Mouse (Mus musculus): Measurements from ENCODE around the gene Tnr. TPM values are rescaled to one million over a fixed set of nuclear protein-coding genes. Genes with fewer than 3 reads are reported as not detected.

Gene Tnr
- polyA plus RNA-seq, 1 experiment from 2014 or later = 0.69 TPM

DNA sequence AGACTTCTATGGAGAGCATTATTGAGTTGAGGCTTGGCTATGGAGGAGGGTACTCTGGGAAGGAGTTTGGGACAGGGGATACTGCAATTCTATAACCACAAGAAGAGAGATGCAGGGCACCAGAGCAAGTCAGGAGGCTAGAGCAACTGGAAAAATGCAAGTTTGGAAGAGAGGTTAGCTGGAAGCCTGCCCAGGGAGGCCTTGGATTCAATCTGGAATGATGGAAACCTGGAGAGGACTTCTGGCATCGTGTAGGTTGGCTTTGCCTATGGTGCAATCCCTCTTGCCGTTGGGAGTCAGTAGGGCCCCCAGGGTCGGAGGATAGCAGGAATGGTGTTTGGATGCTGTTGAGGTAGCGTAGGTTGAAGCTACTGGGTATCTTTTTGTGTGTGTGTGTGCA is 90.0 kb downstream of the Tnr start:
- Histone ChIP-seq H3K27me3 (replicated peaks) (no peaks in the 10 kb centered on the region), H3K4me2 (no peak overlapping the region), H3K27ac (no peak overlapping the region), H3K4me1 (no peaks in the 10 kb centered on the region), H3K36me3 (no peaks in the 10 kb centered on the region), H3K4me3 (replicated peaks) (no peak overlapping the region), H3K9me3 (no peaks in the 10 kb centered on the region), H3K9ac (no peak overlapping the region)
- whole genome bisulfite sequencing = 76% methylated on average over 4 of the region's 4 CpGs
- ATAC-seq (ENCODE audit: insufficient read depth, low FRiP score, low read depth) = no peak

DNA sequence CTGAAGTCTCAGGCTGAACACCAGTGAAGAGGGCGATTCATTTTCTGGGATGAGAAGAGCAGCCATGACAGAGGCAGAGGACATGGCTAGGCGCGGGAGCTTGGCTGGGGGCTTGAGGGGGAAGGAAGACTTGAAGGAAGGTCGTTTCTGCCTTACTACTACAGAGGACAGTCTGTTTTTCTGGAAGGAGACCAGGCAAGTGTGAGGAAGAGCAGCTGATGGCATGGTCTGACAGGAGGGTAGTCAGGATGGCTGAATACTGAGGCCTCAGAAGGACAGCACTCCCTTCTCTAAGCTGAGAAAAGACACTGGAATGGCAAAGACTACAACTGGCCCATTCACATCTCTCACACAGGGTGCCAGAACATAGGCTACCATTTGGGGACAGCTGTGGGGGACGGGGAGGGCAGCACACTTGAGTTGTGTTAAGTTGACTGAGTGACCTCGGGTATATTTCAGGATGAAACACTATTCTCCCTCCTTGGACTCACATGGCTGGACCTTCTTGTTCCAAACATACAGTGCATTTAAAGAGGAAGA is 90.6 kb downstream of the Tnr start:
- Histone ChIP-seq H3K9me3 (no peaks in the 10 kb centered on the region), H3K27me3 (replicated peaks) (no peaks in the 10 kb centered on the region), H3K4me3 (replicated peaks) (no peak overlapping the region), H3K27ac (no peak overlapping the region), H3K36me3 (no peaks in the 10 kb centered on the region), H3K4me1 (no peaks in the 10 kb centered on the region), H3K4me2 (no peak overlapping the region), H3K9ac (no peak overlapping the region)
- WGBS = 72% methylated on average over 6 of the region's 6 CpGs
- no peak for ATAC-seq (ENCODE audit: insufficient read depth, low FRiP score, low read depth)

DNA sequence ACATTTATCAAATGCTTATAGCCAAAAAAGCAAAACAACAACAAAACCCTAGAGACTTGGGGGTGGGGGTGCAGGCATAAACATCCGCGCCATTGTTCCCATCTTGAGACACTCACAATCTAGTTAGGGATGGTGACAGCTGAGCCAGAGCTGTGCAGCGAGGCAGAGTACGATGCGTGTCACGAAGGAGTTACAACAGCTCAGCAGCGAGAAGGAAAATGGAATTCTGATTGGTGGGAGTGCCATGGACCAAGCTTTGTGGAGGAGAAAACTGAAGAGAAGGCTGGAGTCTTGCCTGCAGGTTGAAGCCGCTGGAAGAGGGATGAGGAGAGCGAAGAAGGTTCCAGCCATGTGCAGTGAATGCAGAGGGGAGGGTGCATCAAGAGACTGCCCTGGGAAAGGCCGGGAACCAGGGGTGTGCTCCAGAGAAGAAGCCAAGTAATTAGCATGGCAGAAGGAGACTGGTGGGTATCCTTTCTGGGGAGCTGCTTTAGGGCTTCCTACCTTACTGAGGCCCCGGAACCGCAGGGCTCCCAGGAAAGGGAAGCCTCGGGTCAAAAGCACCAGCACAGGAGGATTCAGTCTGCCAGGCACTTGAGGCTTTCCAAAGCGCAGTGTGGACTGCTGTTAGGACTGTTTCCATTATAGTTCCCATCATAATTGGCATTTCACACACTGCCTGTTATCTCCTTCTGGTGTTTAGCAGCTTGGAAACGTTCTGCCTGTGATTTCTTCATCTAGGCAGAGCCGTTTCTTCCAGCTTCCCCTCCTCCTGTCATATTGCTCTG is 91.3 kb downstream of the Tnr start:
- 62% methylated on average over 16 of the region's 16 CpGs for WGBS
- no peaks in the 10 kb centered on the region for H3K27me3 ChIP-seq (replicated peaks)

DNA sequence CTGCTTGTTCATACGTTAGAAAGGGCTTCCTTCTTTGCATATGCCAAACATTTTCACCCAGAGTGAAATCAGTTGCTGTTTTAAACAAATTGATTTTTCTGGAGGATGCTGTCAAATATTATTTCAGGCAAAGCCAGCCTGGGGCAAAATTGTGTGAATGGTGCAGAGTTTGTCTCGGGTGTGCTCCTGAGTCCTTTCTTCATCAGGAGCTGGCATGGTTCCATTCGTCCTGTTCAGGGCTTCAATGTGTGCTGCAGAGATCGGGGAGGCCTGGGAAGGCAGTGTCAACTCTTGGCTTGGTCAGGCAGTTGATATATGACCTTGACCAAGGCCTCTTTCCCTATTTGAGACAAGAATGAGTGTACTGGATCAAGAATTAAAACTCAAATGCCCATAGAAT is 92.1 kb downstream of the Tnr start:
- WGBS = 56% methylated on average over 4 of the region's 4 CpGs
- no peak overlapping the region for H3K27ac ChIP-seq
- ATAC-seq (ENCODE audit: insufficient read depth, low FRiP score, low read depth) = no peak

More for the DNA sequence above, 91.3 kb downstream of the Tnr start:
- no peak overlapping the region for H3K27ac ChIP-seq
- ATAC-seq (ENCODE audit: insufficient read depth, low FRiP score, low read depth) = no peak
- H3K4me2 ChIP-seq = no peak overlapping the region
- no peak overlapping the region for H3K4me3 ChIP-seq (replicated peaks)
- no peak overlapping the region for H3K9ac ChIP-seq
- H3K4me1 ChIP-seq = no peaks in the 10 kb centered on the region
- no peaks in the 10 kb centered on the region for H3K36me3 ChIP-seq
- no peaks in the 10 kb centered on the region for H3K9me3 ChIP-seq

DNA sequence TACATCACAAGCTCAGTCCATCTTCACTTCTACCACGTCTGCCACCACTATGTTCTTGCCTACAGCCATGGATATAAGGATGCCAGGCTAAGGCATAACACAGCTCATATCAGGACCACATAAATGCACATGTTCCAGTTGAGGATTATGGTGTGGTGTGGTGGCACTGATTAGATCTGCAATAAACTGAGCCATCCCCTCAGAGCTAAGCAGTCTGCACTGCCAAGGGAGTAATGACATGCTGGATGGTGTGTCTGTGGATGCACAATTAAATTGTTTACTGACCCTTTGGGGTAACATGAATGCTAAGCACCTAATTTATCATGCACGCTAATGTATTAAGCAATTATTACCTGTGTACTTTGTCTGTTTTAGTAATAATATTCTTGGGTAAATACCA is 95.6 kb downstream of the Tnr start:
- H3K4me1 ChIP-seq = no peaks in the 10 kb centered on the region
- no peaks in the 10 kb centered on the region for H3K27me3 ChIP-seq (replicated peaks)
- WGBS = 80% methylated on average over 2 of the region's 2 CpGs
- H3K4me3 ChIP-seq (replicated peaks) = no peak overlapping the region
- no peak overlapping the region for H3K27ac ChIP-seq
- no peaks in the 10 kb centered on the region for H3K9me3 ChIP-seq
- no peak for ATAC-seq (ENCODE audit: insufficient read depth, low FRiP score, low read depth)
- no peaks in the 10 kb centered on the region for H3K36me3 ChIP-seq
- no peak overlapping the region for H3K4me2 ChIP-seq
- H3K9ac ChIP-seq = no peak overlapping the region

More for the DNA sequence above, 92.1 kb downstream of the Tnr start:
- Histone ChIP-seq H3K9me3 (no peaks in the 10 kb centered on the region), H3K27me3 (replicated peaks) (no peaks in the 10 kb centered on the region), H3K4me1 (no peaks in the 10 kb centered on the region), H3K9ac (no peak overlapping the region), H3K36me3 (no peaks in the 10 kb centered on the region), H3K4me3 (replicated peaks) (no peak overlapping the region), H3K4me2 (no peak overlapping the region)

DNA sequence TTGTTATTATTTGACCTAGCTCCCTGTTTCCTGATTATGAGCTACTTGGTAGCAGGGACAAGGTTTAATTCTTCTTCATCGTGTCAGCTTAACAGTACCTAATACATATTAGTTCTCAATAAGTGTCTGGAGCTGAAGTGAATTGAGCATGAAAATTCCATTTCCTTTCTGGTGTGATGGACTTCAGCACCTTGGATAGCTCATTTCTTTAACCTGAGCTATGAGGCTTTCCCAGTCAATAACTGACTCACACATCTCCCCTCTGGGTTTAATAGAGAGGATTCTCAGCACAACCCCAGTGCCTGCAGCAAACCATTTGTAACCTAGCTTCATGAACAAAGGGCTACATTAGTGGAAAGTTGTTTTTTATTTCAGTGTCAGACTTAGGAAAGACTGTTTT is 97.8 kb downstream of the Tnr start:
- H3K27ac ChIP-seq = no peak overlapping the region
- no peak overlapping the region for H3K4me3 ChIP-seq (replicated peaks)
- no peak overlapping the region for H3K4me2 ChIP-seq
- no peaks in the 10 kb centered on the region for H3K4me1 ChIP-seq
- no peaks in the 10 kb centered on the region for H3K9me3 ChIP-seq
- H3K36me3 ChIP-seq = no peaks in the 10 kb centered on the region
- no peak for ATAC-seq (ENCODE audit: insufficient read depth, low FRiP score, low read depth)
- WGBS = 37% methylated on average over 1 of the region's 1 CpGs
- H3K9ac ChIP-seq = no peak overlapping the region
- no peaks in the 10 kb centered on the region for H3K27me3 ChIP-seq (replicated peaks)

DNA sequence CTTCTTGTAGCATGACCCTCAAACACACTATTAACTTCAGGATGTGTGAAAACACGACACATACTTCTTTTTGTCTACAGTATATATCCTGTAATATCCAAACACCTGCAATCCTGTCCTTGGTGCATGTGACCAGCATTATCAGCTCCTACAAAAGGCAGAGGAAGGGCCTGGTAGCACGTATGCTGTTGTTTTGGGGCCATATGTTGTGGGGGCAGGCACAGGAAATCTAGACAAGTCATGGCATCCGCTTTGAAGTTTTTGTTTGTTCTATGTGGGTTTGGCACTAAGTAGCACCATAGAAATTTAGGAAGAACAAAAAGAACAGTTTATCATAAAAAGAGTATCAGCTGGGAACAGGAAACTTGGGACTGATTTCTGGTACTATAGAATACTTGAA is 105.5 kb downstream of the Tnr start:
- H3K36me3 ChIP-seq = no peaks in the 10 kb centered on the region
- H3K9ac ChIP-seq = no peak overlapping the region
- no peak overlapping the region for H3K4me2 ChIP-seq
- no peak overlapping the region for H3K27ac ChIP-seq
- H3K27me3 ChIP-seq (replicated peaks) = no peaks in the 10 kb centered on the region
- WGBS = 78% methylated on average over 3 of the region's 3 CpGs
- H3K4me1 ChIP-seq = no peaks in the 10 kb centered on the region
- no peak overlapping the region for H3K4me3 ChIP-seq (replicated peaks)
- H3K9me3 ChIP-seq = no peaks in the 10 kb centered on the region
- no peak for ATAC-seq (ENCODE audit: insufficient read depth, low FRiP score, low read depth)

GRCm38 (mm10) chr1:159629822-159630589 is 106.4 kb downstream of the Tnr start:
- no peak overlapping the region for H3K9ac ChIP-seq
- H3K9me3 ChIP-seq = no peaks in the 10 kb centered on the region
- no peaks in the 10 kb centered on the region for H3K4me1 ChIP-seq
- no peaks in the 10 kb centered on the region for H3K36me3 ChIP-seq
- no peak overlapping the region for H3K4me3 ChIP-seq (replicated peaks)
- ATAC-seq (ENCODE audit: insufficient read depth, low FRiP score, low read depth) = no peak
- no peak overlapping the region for H3K4me2 ChIP-seq
- WGBS = 75% methylated on average over 5 of the region's 5 CpGs
- no peaks in the 10 kb centered on the region for H3K27me3 ChIP-seq (replicated peaks)
- H3K27ac ChIP-seq = no peak overlapping the region

GRCm38 (mm10) chr1:159632558-159632957 is 109.0 kb downstream of the Tnr start:
- H3K36me3 ChIP-seq = no peaks in the 10 kb centered on the region
- no peak overlapping the region for H3K27ac ChIP-seq
- H3K4me1 ChIP-seq = no peaks in the 10 kb centered on the region
- WGBS = 65% methylated on average over 3 of the region's 3 CpGs
- H3K9ac ChIP-seq = no peak overlapping the region
- no peak for ATAC-seq (ENCODE audit: insufficient read depth, low FRiP score, low read depth)
- no peak overlapping the region for H3K4me2 ChIP-seq
- no peaks in the 10 kb centered on the region for H3K27me3 ChIP-seq (replicated peaks)
- no peaks in the 10 kb centered on the region for H3K9me3 ChIP-seq
- H3K4me3 ChIP-seq (replicated peaks) = no peak overlapping the region

GRCm38 (mm10) chr1:159639408-159639807 is 115.8 kb downstream of the Tnr start:
- no peaks in the 10 kb centered on the region for H3K9me3 ChIP-seq
- no peaks in the 10 kb centered on the region for H3K36me3 ChIP-seq
- no peak overlapping the region for H3K9ac ChIP-seq
- H3K27me3 ChIP-seq (replicated peaks) = no peaks in the 10 kb centered on the region
- ATAC-seq (ENCODE audit: insufficient read depth, low FRiP score, low read depth) = no peak
- H3K4me2 ChIP-seq = no peak overlapping the region
- no peaks in the 10 kb centered on the region for H3K4me1 ChIP-seq
- H3K4me3 ChIP-seq (replicated peaks) = no peak overlapping the region
- no peak overlapping the region for H3K27ac ChIP-seq
- WGBS = 88% methylated on average over 4 of the region's 4 CpGs

DNA sequence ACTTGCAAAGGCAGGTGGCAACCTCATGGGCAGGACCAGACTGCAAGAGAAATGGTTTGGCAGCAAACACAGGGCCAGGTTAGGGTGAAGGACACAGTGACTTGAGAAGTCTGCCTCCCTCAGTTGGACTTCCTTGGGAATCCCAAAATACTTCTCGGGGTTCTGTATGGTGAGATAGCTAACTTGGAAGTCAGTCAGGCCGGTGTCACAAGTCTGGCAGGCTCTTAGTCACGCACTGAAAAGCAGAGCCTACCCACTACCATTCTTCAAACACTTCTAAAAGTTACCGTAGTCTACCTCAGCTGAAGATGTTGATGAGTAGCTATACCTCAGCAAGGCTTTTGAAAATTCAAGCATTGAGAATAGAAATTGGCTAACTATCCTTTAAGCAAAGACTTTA is 122.2 kb downstream of the Tnr start:
- no peak overlapping the region for H3K4me2 ChIP-seq
- ATAC-seq (ENCODE audit: insufficient read depth, low FRiP score, low read depth) = no peak
- no peaks in the 10 kb centered on the region for H3K9me3 ChIP-seq
- H3K9ac ChIP-seq = no peak overlapping the region
- H3K4me1 ChIP-seq = no peaks in the 10 kb centered on the region
- H3K27ac ChIP-seq = no peak overlapping the region
- H3K4me3 ChIP-seq (replicated peaks) = no peak overlapping the region
- 78% methylated on average over 4 of the region's 4 CpGs for WGBS
- H3K27me3 ChIP-seq (replicated peaks) = no peaks in the 10 kb centered on the region
- H3K36me3 ChIP-seq = no peaks in the 10 kb centered on the region

DNA sequence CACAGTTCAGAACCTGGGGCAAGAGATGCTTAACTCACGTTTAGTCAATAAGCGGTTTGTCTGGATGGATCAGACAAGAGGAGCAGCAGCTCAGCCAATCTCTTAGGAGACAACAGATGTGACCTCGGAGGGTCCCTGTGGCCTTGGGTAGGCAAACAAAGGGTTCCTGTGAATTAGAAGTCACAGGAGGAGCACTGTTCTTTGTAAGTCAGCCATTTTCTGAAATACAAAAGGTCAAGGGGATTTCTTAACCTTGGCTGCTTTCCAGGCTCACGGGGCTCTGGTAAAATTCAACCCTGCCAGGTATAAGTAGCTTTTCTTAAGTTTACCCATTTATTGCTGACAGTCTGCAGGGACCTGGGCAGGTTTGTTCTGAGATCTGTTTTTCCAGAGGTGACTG is 126.9 kb downstream of the Tnr start:
- Histone ChIP-seq H3K27me3 (replicated peaks) (no peaks in the 10 kb centered on the region), H3K36me3 (no peaks in the 10 kb centered on the region), H3K4me3 (replicated peaks) (no peak overlapping the region), H3K4me1 (no peaks in the 10 kb centered on the region), H3K9ac (no peak overlapping the region), H3K27ac (no peak overlapping the region), H3K9me3 (no peaks in the 10 kb centered on the region), H3K4me2 (no peak overlapping the region)
- no peak for ATAC-seq (ENCODE audit: insufficient read depth, low FRiP score, low read depth)
- WGBS = 45% methylated on average over 4 of the region's 4 CpGs

All from stomach, embryonic 15.5 days (tissue).